Mouse (Mus musculus): ENCODE measurements at regions not wholly inside any gene's neighbourhood (a gene's known extent, or its start where the extent isn't known, plus 50 kb on each side); places are given as distances from the start of the nearest gene placed in this dataset.

DNA sequence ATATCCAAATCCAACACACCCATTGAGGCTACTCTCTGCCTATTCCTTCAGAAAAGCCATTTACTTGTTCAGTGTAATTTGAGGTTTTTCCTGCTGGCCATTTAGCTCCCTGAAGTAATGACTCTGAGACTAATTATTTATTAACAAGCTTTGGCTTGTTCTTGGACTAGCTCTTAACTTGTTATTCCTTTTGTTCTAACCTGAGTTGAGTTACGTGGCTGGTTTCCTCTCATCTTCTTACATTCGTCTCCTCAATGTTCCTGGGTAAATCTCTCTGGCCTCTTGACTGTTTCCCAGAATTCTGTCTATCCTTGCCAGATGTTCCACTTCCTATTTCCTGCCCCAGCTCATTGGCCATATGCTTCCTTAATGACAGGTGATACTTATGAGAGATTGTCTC, 157.2 kb downstream of the Pmp22 start:
- WGBS = 85% methylated on average over 2 of the region's 2 CpGs
- no peak for TF ChIP-seq POLR2A (IDR thresholded peaks at IDR 0.05; ENCODE audit: low read depth, low read length)
- no peak for TF ChIP-seq CTCF (IDR thresholded peaks at IDR 0.05; ENCODE audit: extremely low read depth, insufficient read length, insufficient replicate concordance, low read depth, low read length)
- H3K4me1 ChIP-seq (ENCODE audit: control insufficient read depth, insufficient read depth, insufficient read length, low read length) = peaks cover 3% of the 10 kb centered on the region
- no peaks in the 10 kb centered on the region for H3K36me3 ChIP-seq (ENCODE audit: control insufficient read depth, insufficient read depth, low read length)
- no peak overlapping the region for H3K4me3 ChIP-seq (ENCODE audit: low read depth, low read length)
- H3K27me3 ChIP-seq (ENCODE audit: control insufficient read depth, insufficient read depth, low read length) = no peaks in the 10 kb centered on the region
- H3K27ac ChIP-seq (ENCODE audit: insufficient read depth, low read depth, low read length) = no peak overlapping the region

DNA sequence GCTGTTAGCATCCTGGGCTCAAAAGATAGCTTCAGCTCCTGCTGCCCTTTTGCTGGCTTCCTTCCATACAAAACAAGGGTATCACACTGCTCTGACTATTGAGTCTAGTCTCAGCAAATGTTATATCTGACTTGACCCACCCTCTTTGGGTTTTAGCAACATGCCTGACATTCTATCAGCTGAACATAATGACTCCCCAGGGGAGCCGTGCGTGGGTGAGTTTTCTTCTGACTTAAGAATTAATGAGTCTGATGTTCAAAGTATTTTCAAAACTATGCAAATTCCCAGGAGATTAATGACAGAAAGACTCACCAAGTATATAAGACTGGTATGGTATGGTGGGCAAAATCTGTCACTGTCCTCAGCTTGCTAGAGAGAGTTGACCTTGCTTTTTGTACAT, 159.0 kb downstream of the Pmp22 start:
- TF ChIP-seq POLR2A (IDR thresholded peaks at IDR 0.05; ENCODE audit: low read depth, low read length) = no peak
- no peak for TF ChIP-seq CTCF (IDR thresholded peaks at IDR 0.05; ENCODE audit: extremely low read depth, insufficient read length, insufficient replicate concordance, low read depth, low read length)
- Histone ChIP-seq H3K4me3 (ENCODE audit: low read depth, low read length) (no peak overlapping the region), H3K27me3 (ENCODE audit: control insufficient read depth, insufficient read depth, low read length) (no peaks in the 10 kb centered on the region), H3K27ac (ENCODE audit: insufficient read depth, low read depth, low read length) (no peak overlapping the region), H3K4me1 (ENCODE audit: control insufficient read depth, insufficient read depth, insufficient read length, low read length) (peaks cover under 1% of the 10 kb centered on the region; the same call in 1 of the 2 replicates), H3K36me3 (ENCODE audit: control insufficient read depth, insufficient read depth, low read length) (no peaks in the 10 kb centered on the region)
- 78% methylated on average over 2 of the region's 2 CpGs for WGBS

DNA sequence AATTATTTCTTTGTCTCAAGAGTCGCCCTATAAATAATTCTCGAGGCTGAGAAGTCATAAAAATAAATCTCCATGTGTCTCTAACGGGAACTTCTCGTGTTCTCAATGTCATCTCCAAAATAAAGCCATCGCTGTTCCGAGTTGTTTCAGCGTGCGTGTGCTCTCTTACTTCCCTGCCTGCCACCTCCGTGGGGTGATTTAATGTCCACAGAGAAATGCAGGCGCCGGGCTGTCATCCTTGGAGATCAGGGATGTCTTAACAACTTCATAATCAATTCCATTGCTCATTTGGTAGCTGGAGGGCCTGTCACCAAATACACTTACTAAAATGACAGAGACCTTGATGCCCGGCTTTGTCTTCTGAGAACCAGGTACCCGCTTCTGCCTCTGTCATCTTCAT, 161.8 kb downstream of the Pmp22 start:
- Histone ChIP-seq H3K27ac (ENCODE audit: insufficient read depth, low read depth, low read length) (no peak overlapping the region), H3K36me3 (ENCODE audit: control insufficient read depth, insufficient read depth, low read length) (no peaks in the 10 kb centered on the region), H3K27me3 (ENCODE audit: control insufficient read depth, insufficient read depth, low read length) (no peaks in the 10 kb centered on the region), H3K4me1 (ENCODE audit: control insufficient read depth, insufficient read depth, insufficient read length, low read length) (no peaks in the 10 kb centered on the region), H3K4me3 (ENCODE audit: low read depth, low read length) (no peak overlapping the region)
- TF ChIP-seq POLR2A (IDR thresholded peaks at IDR 0.05; ENCODE audit: low read depth, low read length) = no peak
- no peak for TF ChIP-seq CTCF (IDR thresholded peaks at IDR 0.05; ENCODE audit: extremely low read depth, insufficient read length, insufficient replicate concordance, low read depth, low read length)
- WGBS = 89% methylated on average over 13 of the region's 13 CpGs

DNA sequence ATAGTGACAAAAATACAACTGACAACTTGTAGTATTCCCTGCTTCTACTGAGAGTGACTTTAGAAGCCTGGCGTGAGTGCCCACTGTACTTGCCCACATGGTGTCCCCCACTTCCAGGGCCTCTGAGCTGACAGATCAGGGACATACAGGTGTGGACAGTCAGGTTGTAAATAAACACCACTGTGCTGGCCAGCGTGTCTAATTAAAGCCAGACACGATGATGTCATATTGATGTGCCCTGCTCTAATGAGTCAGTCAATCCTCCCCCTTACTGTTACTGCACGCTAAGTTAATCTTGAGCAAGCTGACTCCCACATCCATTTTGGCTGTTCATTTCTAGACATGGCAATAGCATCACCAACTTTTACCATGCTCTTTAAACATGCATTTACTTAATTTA, 164.7 kb downstream of the Pmp22 start:
- WGBS = 76% methylated on average over 4 of the region's 4 CpGs
- TF ChIP-seq POLR2A (IDR thresholded peaks at IDR 0.05; ENCODE audit: low read depth, low read length) = no peak

DNA sequence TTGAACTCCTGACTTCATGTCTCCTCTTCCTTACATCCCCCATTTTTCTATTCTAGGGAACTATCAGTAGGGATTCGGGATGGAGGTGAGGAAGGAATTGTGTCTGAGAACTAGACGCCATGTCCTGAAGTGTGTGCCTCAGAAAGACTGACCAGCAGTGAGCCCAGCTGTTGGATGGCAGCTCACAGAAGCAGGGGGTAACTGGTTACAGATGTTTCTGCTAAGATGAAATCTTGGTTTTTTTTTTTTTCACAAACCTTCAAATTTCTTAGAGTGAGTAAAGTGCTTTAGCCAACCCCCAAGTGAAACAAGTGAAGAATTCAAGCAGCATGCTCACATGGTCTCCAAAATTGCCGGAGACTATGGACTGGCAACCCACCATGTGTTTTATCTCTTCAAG, 165.7 kb downstream of the Pmp22 start:
- H3K27ac ChIP-seq (ENCODE audit: insufficient read depth, low read depth, low read length) = no peak overlapping the region
- H3K4me1 ChIP-seq (ENCODE audit: control insufficient read depth, insufficient read depth, insufficient read length, low read length) = no peaks in the 10 kb centered on the region
- no peaks in the 10 kb centered on the region for H3K36me3 ChIP-seq (ENCODE audit: control insufficient read depth, insufficient read depth, low read length)
- H3K27me3 ChIP-seq (ENCODE audit: control insufficient read depth, insufficient read depth, low read length) = no peaks in the 10 kb centered on the region
- WGBS = 87% methylated on average over 3 of the region's 3 CpGs
- TF ChIP-seq POLR2A (IDR thresholded peaks at IDR 0.05; ENCODE audit: low read depth, low read length) = no peak
- no peak for TF ChIP-seq CTCF (IDR thresholded peaks at IDR 0.05; ENCODE audit: extremely low read depth, insufficient read length, insufficient replicate concordance, low read depth, low read length)
- no peak overlapping the region for H3K4me3 ChIP-seq (ENCODE audit: low read depth, low read length)

More for the DNA sequence above, 164.7 kb downstream of the Pmp22 start:
- H3K36me3 ChIP-seq (ENCODE audit: control insufficient read depth, insufficient read depth, low read length) = no peaks in the 10 kb centered on the region
- H3K27me3 ChIP-seq (ENCODE audit: control insufficient read depth, insufficient read depth, low read length) = no peaks in the 10 kb centered on the region
- H3K4me1 ChIP-seq (ENCODE audit: control insufficient read depth, insufficient read depth, insufficient read length, low read length) = no peaks in the 10 kb centered on the region
- H3K27ac ChIP-seq (ENCODE audit: insufficient read depth, low read depth, low read length) = no peak overlapping the region
- no peak overlapping the region for H3K4me3 ChIP-seq (ENCODE audit: low read depth, low read length)

DNA sequence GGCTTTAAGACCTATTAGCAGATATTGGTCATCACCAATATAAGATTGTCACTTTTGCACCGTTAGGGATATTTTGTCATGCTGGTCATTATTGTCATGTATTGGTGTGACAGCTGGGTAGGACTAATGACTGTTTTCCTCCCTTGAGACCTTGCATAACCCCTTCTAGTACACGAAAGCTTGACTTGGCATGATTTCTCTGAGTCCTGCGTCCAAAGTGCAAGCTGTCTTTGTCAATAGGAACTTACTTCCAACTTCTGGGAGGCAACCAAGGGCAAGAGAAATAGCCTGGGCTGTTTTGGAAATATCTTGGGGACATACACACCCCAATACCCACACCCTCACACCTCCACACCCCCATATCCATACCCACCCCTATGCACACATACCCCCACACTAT, 167.7 kb downstream of the Pmp22 start:
- WGBS = 53% methylated on average over 3 of the region's 3 CpGs
- Histone ChIP-seq H3K4me1 (ENCODE audit: control insufficient read depth, insufficient read depth, insufficient read length, low read length) (no peaks in the 10 kb centered on the region), H3K4me3 (ENCODE audit: low read depth, low read length) (no peak overlapping the region), H3K27ac (ENCODE audit: insufficient read depth, low read depth, low read length) (no peak overlapping the region), H3K36me3 (ENCODE audit: control insufficient read depth, insufficient read depth, low read length) (no peaks in the 10 kb centered on the region), H3K27me3 (ENCODE audit: control insufficient read depth, insufficient read depth, low read length) (no peaks in the 10 kb centered on the region)
- no peak for TF ChIP-seq CTCF (IDR thresholded peaks at IDR 0.05; ENCODE audit: extremely low read depth, insufficient read length, insufficient replicate concordance, low read depth, low read length)
- no peak for TF ChIP-seq POLR2A (IDR thresholded peaks at IDR 0.05; ENCODE audit: low read depth, low read length)

DNA sequence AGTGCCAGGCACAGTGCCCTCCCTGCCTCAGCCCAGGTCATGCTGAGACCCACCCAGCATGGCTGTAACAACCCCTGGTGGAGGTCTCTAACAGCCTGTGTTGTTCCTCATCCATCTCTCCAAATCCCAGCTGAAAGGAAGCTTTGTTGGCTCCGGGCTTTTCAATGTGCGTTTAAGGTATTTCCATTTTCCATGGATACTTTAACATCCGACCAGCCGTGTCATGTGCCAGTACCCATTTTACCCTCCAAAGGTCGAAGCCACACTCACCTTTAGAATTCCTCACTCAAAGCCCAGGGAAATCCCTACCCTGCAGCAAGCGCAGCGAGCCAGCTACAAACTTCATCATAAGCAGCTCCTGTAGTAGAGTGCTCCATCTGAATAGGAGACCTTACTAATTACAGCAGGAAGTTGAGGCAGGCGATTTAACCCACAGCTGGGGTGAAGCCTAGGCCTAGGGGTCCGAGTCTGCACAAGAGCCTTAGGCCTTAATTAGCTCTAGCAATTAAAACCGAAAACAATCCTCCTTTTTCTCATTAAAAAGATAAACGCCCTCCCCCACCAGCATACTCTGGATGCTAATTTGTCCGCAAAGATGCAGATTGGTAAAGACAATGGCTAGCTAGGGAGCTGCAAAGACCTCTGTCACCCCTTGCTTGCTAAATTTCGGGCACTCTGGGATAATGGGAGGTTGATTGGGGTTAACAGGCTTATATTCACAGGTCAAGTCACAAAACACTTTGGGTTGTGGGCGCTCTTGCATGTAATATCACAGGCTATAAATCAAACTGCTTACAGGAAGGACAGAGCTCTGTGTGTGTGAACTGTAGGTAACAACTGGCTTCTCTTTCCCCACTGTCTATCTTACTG, 171.2 kb downstream of the Pmp22 start:
- no peaks in the 10 kb centered on the region for H3K36me3 ChIP-seq (ENCODE audit: control insufficient read depth, insufficient read depth, low read length)
- no peaks in the 10 kb centered on the region for H3K4me1 ChIP-seq (ENCODE audit: control insufficient read depth, insufficient read depth, insufficient read length, low read length)
- WGBS = 65% methylated on average over 14 of the region's 14 CpGs
- H3K27me3 ChIP-seq (ENCODE audit: control insufficient read depth, insufficient read depth, low read length) = no peaks in the 10 kb centered on the region
- no peak overlapping the region for H3K27ac ChIP-seq (ENCODE audit: insufficient read depth, low read depth, low read length)
- H3K4me3 ChIP-seq (ENCODE audit: low read depth, low read length) = no peak overlapping the region
- TF ChIP-seq POLR2A (IDR thresholded peaks at IDR 0.05; ENCODE audit: low read depth, low read length) (no peak), CTCF (IDR thresholded peaks at IDR 0.05; ENCODE audit: extremely low read depth, insufficient read length, insufficient replicate concordance, low read depth, low read length) (no peak)

Data from small intestine, adult 2 months (tissue).